Mouse (Mus musculus) midbrain, embryonic 16.5 days (tissue): ENCODE measurements around the gene Bmp8b. TPM values are rescaled to one million over a fixed set of nuclear protein-coding genes. Genes with fewer than 3 reads are reported as not detected.
"Not testable (repeated sequence)": the region's sequence is repeated elsewhere in the genome, so short reads cannot be mapped to it uniquely, and the experiment has no call there.

Experiments
- ATAC-seq: fragments of 200-750 bp; cut with Nextera tagmentation; 2 replicates; pipeline ENCODE4 v1.8.0; 2017; ENCODE audit warnings: moderate TSS enrichment
- H3K27ac ChIP-seq: fragments of 300-500 bp; sonication (generic); 2 replicates; pipeline ENCODE4 v1.5.1; 2014; ENCODE audit warnings: mild to moderate bottlenecking, low read length, mixed read lengths
- H3K27me3 ChIP-seq: fragments of 300-500 bp; sonication (generic); 2 replicates; pipeline ENCODE4 v1.6.1; 2014; ENCODE audit warnings: low read depth, low read length, mixed read lengths; ENCODE audit not compliant: control insufficient read depth, insufficient read depth
- H3K36me3 ChIP-seq: fragments of 300-500 bp; sonication (generic); 2 replicates; pipeline ENCODE4 v1.6.1; 2014; ENCODE audit warnings: mild to moderate bottlenecking, low read length, moderate library complexity, mixed read lengths; ENCODE audit not compliant: control insufficient read depth, insufficient read depth
- H3K4me1 ChIP-seq: fragments of 300-500 bp; sonication (generic); 2 replicates; pipeline ENCODE4 v1.6.1; 2014; ENCODE audit warnings: mild to moderate bottlenecking, low read length, mixed read lengths; ENCODE audit not compliant: control insufficient read depth, insufficient read depth
- H3K4me2 ChIP-seq: fragments of 300-500 bp; sonication (generic); 2 replicates; pipeline ENCODE4 v1.6.1; 2014; ENCODE audit warnings: mild to moderate bottlenecking, low read length, mixed read lengths
- H3K4me3 ChIP-seq: fragments of 300-500 bp; sonication (generic); 2 replicates; pipeline ENCODE4 v1.5.1; 2014; ENCODE audit warnings: low read depth, mild to moderate bottlenecking, low read length, moderate library complexity, mixed read lengths
- H3K9ac ChIP-seq: fragments of 300-500 bp; sonication (generic); 2 replicates; pipeline ENCODE4 v1.6.1; 2014; ENCODE audit warnings: low read depth, low read length, mixed read lengths
- H3K9me3 ChIP-seq: fragments of 300-500 bp; sonication (generic); replicated peaks from 2 replicates; pipeline ENCODE4 v1.6.1; 2014; ENCODE audit warnings: mild to moderate bottlenecking, low read length, mixed read lengths; ENCODE audit not compliant: control insufficient read depth, poor library complexity, severe bottlenecking
- WGBS: fragments of 180-500 bp; shearing (Covaris S2); extraction: QIAGEN DNeasy Blood & Tissue Kit; methylation state at CpG from one replicate; pipeline ENCODE4 v1.1.7; 2014; 5-methylcytosine and 5-hydroxymethylcytosine counted together
- polyA plus RNA-seq: library from polyadenylated mRNA; unstranded; fragments of >200 nt; fragmentation: Nextera tagmentation; extraction: Ambion mirVana; gene quantifications from 2 replicates; pipeline ENCODE4 v1.2.1, GENCODE M21; 2015

Bmp8b gene
- polyA plus RNA-seq, 1 experiment from 2014 or later = 0.51 TPM

DNA sequence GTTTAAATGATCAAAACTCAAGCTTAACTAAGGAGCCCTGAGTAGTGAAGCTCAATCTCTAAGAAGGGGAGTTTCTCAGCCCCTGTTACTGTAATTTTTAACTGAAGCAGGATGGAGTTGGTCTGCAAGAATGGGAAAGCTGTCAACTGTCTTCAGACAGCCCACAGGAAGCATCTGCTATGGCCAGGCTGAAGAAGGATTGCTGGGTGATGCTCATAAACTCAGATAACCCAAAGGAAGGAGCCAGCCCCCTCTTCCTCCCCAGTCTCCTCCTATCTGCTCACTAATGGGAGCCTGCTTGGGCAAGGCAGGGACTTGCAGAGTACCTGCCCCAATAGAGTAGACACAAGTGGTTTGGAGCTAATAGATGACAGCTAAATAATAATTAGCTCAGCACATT lies 50.9 kb downstream of the Bmp8b start:
- Histone ChIP-seq H3K9ac (no peak overlapping the region), H3K27me3 (no peaks in the 10 kb centered on the region), H3K36me3 (no peaks in the 10 kb centered on the region), H3K4me1 (no peaks in the 10 kb centered on the region), H3K4me3 (no peak overlapping the region), H3K4me2 (no peak overlapping the region), H3K9me3 (no peaks in the 10 kb centered on the region), H3K27ac (no peak overlapping the region)
- ATAC-seq = no peak

DNA sequence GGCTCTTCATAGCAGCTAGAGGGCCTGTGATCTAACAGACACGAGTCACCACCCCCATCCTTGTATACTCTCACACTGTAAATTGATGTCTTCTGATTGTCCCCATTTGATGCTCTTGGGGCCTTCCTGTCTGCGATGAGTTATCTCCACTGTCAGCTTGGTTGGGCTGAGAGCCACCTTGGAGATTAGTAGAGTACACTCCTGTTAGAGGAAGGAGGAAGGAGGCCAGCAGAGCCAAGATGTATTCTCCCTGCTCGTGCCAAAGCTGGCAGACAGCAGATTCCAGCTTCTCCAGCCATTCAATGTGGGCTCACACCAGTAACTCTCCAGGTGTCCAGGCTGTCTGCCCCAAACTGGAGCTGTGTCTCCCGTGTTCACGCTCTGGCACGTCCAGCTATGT lies 55.6 kb downstream of the Bmp8b start:
- 83% methylated on average over 6 of the region's 6 CpGs for WGBS
- H3K4me2 ChIP-seq = no peak overlapping the region
- no peak overlapping the region for H3K9ac ChIP-seq
- no peak overlapping the region for H3K27ac ChIP-seq
- no peak overlapping the region for H3K4me3 ChIP-seq
- no peak for ATAC-seq
- H3K9me3 ChIP-seq = no peaks in the 10 kb centered on the region
- H3K27me3 ChIP-seq = no peaks in the 10 kb centered on the region
- H3K36me3 ChIP-seq = no peaks in the 10 kb centered on the region
- peaks cover 7% of the 10 kb centered on the region for H3K4me1 ChIP-seq

DNA sequence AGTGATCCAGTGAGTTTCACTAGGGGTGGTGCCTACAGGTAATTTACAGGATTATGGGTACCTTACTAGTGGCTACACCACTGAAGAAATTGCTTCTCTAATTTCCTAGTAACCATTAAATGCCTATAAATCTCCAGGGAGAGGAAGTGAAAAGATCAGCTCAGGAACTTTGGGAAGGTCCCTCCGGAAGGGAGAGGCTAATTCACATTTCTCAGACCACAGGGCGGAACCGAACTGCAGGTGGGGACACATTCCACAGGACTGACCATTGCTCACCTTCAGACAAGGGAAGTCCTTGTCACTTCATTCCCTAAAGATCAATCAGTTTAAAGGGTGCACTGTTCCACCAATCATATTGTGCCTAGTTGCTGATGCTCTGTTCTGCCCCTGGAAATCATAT lies 56.3 kb downstream of the Bmp8b start:
- not testable (repeated sequence) for H3K36me3 ChIP-seq, H3K27ac ChIP-seq, H3K9me3 ChIP-seq, H3K4me2 ChIP-seq, H3K9ac ChIP-seq, H3K27me3 ChIP-seq, H3K4me3 ChIP-seq, H3K4me1 ChIP-seq, ATAC-seq
- WGBS = 83% methylated on average over 3 of the region's 3 CpGs

DNA sequence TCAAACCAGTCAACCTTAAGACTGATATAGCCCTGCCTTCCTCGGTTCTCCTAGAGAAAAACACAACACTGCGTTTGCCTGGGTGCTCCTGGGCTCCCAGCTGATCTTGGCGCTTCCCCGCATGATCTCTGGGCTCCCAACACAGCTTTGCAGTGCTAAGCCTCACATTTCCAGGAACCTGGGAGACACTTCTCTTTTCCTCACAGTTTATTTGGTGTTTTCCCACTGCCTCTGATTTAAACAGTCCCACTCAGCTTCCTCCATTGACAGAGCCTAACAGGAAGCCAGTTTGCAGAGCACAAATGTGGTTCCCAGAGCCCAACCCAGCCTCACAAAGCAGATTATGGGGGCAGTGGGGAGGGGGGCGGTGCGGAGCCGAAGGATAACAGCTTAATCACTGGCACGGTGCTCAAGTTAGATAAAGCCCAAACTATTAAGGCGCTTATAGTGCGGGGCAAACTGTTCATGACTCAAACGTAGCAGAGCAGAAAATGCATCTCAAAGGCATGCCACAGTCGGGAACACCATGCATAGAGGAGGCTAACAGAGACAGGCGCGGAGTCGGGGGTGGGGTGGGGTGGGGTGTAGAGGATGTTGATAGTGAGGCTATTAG lies 57.4 kb downstream of the Bmp8b start:
- Histone ChIP-seq H3K4me3 (no peak overlapping the region; the same call in 1 of the 2 replicates), H3K27me3 (no peaks in the 10 kb centered on the region), H3K36me3 (no peaks in the 10 kb centered on the region), H3K9ac (no peak overlapping the region), H3K4me1 (peaks cover 7% of the 10 kb centered on the region), H3K4me2 (peak overlapping the region; percentile 44), H3K9me3 (no peaks in the 10 kb centered on the region), H3K27ac (no peak overlapping the region)
- WGBS = 2% methylated on average over 15 of the region's 15 CpGs
- ATAC-seq = peak; percentile 48; the same call in 1 of the 2 replicates

DNA sequence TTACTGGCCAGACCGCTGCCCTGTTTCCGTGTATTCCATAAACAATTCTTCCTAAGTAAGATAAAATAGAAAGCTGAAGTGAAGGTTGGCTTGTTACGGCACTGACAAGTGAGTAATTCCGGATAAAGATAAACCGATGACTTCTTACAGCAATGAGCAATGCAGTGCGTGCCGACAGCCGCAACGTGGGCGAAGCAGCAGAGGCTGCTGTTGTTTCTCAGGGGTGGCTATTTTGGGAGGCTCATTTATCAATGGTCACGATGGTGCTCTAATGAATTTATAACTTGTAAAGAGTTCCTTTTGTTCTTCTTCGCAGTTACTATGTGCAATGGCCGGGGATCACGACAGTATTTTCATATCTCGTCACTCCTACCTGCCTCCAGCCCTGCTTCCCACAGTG lies 59.2 kb downstream of the Bmp8b start:
- 92% methylated on average over 15 of the region's 15 CpGs for WGBS

DNA sequence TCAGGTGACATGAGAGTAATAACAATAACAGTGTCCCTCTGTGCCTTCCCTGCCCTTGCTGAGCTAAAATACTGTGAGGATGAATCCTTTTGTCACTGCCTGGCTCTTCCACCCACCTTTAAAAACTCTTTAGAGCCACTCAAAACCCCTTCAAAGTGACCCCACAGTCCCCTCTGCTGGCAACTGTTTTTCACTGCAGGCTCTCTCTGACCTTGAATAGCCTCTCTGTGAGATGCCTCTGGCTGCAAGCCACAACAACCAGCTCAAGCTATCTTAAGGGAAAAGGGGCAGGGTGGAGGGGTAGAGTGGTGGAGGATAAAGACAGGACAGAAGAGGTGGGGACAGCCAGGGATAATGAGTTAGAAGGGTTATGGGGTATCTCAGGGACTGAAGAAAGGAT lies 66.8 kb downstream of the Bmp8b start:
- Histone ChIP-seq H3K4me3 (no peak overlapping the region), H3K36me3 (no peaks in the 10 kb centered on the region), H3K4me2 (no peak overlapping the region), H3K27ac (no peak overlapping the region), H3K9ac (no peak overlapping the region), H3K4me1 (no peaks in the 10 kb centered on the region), H3K9me3 (peaks cover 3% of the 10 kb centered on the region; the same call in 1 of the 2 replicates), H3K27me3 (no peaks in the 10 kb centered on the region; the same call in 1 of the 2 replicates)
- no peak for ATAC-seq

More for the DNA sequence above, 59.2 kb downstream of the Bmp8b start:
- Histone ChIP-seq H3K27ac (no peak overlapping the region), H3K36me3 (no peaks in the 10 kb centered on the region), H3K27me3 (no peaks in the 10 kb centered on the region), H3K9me3 (peaks cover 2% of the 10 kb centered on the region; the same call in 1 of the 2 replicates), H3K9ac (no peak overlapping the region), H3K4me3 (no peak overlapping the region), H3K4me1 (peaks cover 7% of the 10 kb centered on the region), H3K4me2 (no peak overlapping the region)
- ATAC-seq = no peak

Other genes starting within 250 kb of the Bmp8b start
- gene Cap1, start 219.1 kb upstream of the Bmp8b start, polyA plus RNA-seq = 70.3 and 75.0 TPM in 2 replicates
- 32.3 and 33.5 TPM in 2 replicates for gene Mfsd2a, start 144.0 kb upstream of the Bmp8b start, polyA plus RNA-seq
- gene Mycl, start 109.5 kb upstream of the Bmp8b start, polyA plus RNA-seq = 58.9 and 68.8 TPM in 2 replicates
- 25.3 and 25.9 TPM in 2 replicates for gene Trit1, start 88.6 kb upstream of the Bmp8b start, polyA plus RNA-seq
- 0.54 and 0.66 TPM in 2 replicates for gene Oxct2b, start 11.1 kb downstream of the Bmp8b start, polyA plus RNA-seq
- gene Ppie, start 34.8 kb downstream of the Bmp8b start, polyA plus RNA-seq = 52.1 and 58.7 TPM in 2 replicates
- 69.3 and 76.5 TPM in 2 replicates for gene Hpcal4, start 78.1 kb downstream of the Bmp8b start, polyA plus RNA-seq
- gene Nt5c1a, start 96.3 kb downstream of the Bmp8b start, polyA plus RNA-seq = 0.15 and 0.17 TPM in 2 replicates
- 5.6 and 6.2 TPM in 2 replicates for gene Heyl, start 128.4 kb downstream of the Bmp8b start, polyA plus RNA-seq
- 28.1 and 29.5 TPM in 2 replicates for gene Pabpc4, start 157.2 kb downstream of the Bmp8b start, polyA plus RNA-seq
- 0.15 TPM in 1 of 2 replicates, not detected in the other for gene Oxct2a, start 218.5 kb downstream of the Bmp8b start, polyA plus RNA-seq
- 0.21 TPM in 1 of 2 replicates, not detected in the other for gene Bmp8a, start 238.1 kb downstream of the Bmp8b start, polyA plus RNA-seq